Mouse (Mus musculus) stomach, postnatal 0 days (tissue): ENCODE data around the gene Foxe1.

ENCODE experiments used
- CTCF ChIP-seq: IDR thresholded peaks from 2 replicates; pipeline ENCODE4 v1.5.1; 2016; ENCODE audit warnings: antibody characterized with exemption, low read depth, mild to moderate bottlenecking, moderate library complexity
- EP300 ChIP-seq: optimal IDR thresholded peaks from 2 replicates; pipeline ENCODE3; 2016; ENCODE audit warnings: antibody characterized with exemption

- no peak for TF ChIP-seq EP300
- TF ChIP-seq CTCF = peak; percentile 96
These were observed 31.5 kb downstream of the Foxe1 start for GRCm38 (mm10) chr4:46374869-46375368.
